Mouse (Mus musculus): Measurements from ENCODE around the gene Tnrc6b. TPM values are rescaled to one million over a fixed set of nuclear protein-coding genes. Genes with fewer than 3 reads are reported as not detected.

Gene Tnrc6b
- total RNA-seq, 4 experiments from 2014 or later = 61.4 to 85.1 (median 69.2) TPM

DNA sequence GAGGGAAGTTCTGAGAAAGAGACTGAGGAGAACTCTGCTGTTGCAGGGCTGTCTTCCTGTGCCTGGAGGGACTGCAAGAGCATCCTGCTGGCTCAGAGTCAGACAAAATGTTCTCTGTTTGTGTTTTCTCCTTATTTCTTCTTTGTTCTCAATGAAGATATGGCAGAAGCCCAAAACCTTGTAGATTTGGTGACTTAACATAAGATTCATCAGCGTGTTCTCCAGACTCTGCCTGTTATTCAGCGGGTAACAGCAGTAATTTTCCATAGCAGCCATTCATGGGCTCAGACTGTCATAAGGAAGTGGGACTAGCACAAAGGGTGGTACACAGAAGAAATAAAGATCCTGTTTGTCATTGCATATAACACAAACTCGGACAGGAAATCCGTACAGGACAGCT is 268.5 kb downstream of the Tnrc6b start:
- no peak for DNase-seq

DNA sequence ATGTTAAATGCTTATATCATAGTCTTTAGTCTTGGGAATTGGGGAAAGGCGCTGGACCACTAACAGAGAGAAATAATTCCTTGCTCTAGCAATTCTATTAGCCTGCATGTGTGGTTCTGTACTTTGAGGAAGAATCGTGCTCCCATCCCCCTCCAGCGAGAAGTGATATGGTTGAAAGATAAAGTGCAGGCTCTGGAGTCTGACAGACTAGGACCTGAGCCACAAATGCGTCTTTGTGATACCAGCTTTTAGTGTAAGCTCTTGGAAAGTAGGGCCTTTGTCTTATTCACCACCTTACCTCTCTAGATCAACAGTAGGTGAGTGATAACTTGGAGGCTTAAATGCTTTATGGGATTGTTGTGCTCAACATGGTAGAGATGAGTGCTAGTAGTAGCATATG is 270.1 kb downstream of the Tnrc6b start:
- DNase-seq = no peak

DNA sequence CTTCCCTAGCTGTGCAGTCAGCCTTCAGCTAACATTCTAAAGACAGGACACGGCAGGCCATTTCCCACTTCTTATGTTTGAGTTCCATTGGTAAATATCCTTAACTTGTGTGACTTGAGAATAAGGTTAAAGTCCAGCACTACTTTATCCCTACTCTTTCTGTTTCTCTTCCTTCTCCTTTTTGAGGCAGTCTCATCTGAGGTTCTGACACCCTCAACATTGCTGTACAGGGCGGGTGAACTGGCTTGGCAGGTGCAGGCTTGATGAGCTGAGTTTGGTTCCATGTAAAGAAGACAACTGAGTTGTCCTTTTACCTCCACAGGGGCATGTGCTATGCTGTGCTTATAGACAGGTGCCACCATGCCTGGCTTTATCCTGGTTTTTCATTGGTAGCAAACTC is 272.2 kb downstream of the Tnrc6b start:
- no peak for DNase-seq

DNA sequence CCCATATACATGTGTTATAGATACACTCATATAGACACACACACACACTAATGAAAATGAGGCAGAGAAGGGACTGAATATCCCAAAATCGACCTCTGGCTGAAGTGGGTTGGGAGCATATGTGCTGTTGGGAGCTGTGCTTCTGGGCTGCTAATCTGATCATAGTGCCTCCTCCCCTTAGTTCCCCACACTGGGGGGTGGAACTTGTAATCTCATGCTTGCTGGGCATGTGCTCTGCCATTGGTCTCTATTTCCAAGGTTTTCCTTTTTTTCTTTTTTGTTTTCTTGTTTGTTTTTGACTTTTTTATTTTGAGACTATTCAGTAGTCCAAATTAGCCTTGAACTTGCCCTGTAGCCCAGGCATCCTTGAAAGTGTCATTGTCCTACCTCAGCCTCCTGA is 277.2 kb downstream of the Tnrc6b start:
- no peak for DNase-seq

DNA sequence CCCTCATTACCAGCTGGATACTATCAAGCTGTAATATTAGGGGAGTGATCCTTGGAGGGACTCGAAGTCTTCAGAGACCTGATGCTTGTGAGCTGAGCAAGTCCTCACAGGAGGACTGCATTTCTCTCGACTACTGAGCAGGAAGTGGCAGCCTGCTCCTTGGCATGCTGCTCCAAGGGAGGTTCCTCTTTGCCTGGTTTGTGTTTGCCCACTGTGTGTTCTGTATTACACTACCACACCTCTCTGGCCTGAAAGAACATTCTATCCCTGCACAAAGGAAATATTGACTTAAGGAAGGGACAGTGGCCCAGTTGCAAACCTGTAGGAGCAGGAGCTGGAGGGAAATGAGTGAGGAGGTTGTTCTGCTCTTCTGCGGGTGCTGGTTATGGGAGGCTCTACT is 278.6 kb downstream of the Tnrc6b start:
- no peak for DNase-seq

Small RNA genes lying within 50 kb of the gene (microRNA-seq; reads per million reads assigned to microRNA genes)
- gene Mir5113 = 7.5 to 10.5 reads per million in 2 experiments

Other genes starting within 250 kb of the Tnrc6b start
- gene Enthd1, start 146.2 kb upstream of the Tnrc6b start, total RNA-seq (2022) = not detected
- 1 to 10 TPM in 3 of 4 experiments, under 1 TPM in 1; 0.66 to 1.7 (median 1.3) TPM for gene Grap2, start 138.7 kb upstream of the Tnrc6b start, total RNA-seq (2022)
- under 1 TPM in 3 of 4 experiments, not detected in 1; 0.35 to 0.59 (median 0.38) TPM for gene Fam83f, start 39.5 kb upstream of the Tnrc6b start, total RNA-seq (2022)
- gene Adsl, start 237.2 kb downstream of the Tnrc6b start, total RNA-seq (2022) = 10 to 100 TPM; 34.3 to 44.6 (median 37.3) TPM